Mouse (Mus musculus) forebrain, embryonic 14.5 days (tissue): Measurements from ENCODE around the gene Vcl. TPM values are rescaled to one million over a fixed set of nuclear protein-coding genes. Genes with fewer than 3 reads are reported as not detected.

ENCODE experiments used
- ATAC-seq: fragments of 200-750 bp; cut with Nextera tagmentation; 2 replicates; pipeline ENCODE4 v1.8.0; 2017; ENCODE audit warnings: mild to moderate bottlenecking, moderate library complexity
- DNase-seq: peaks from one replicate; pipeline ENCODE4 v3.0.0-alpha.2; 2015; ENCODE audit warnings: low spot score
- H3K27ac ChIP-seq: fragments of 300-500 bp; sonication (generic); 2 replicates; pipeline ENCODE4 v1.5.1; 2014; ENCODE audit warnings: low read depth, mild to moderate bottlenecking, control low read depth, low read length, moderate library complexity
- H3K27me3 ChIP-seq: fragments of 300-500 bp; sonication (generic); replicated peaks from 2 replicates; pipeline ENCODE4 v1.6.1; 2014; ENCODE audit warnings: low read length, control low read depth, mixed read lengths; ENCODE audit not compliant: control insufficient read depth, insufficient read depth
- H3K36me3 ChIP-seq: fragments of 300-500 bp; sonication (generic); 2 replicates; pipeline ENCODE4 v1.6.1; 2014; ENCODE audit warnings: low read length, control low read depth; ENCODE audit not compliant: control insufficient read depth, insufficient read depth
- H3K4me1 ChIP-seq: fragments of 300-500 bp; sonication (generic); 2 replicates; pipeline ENCODE4 v1.6.1; 2014; ENCODE audit warnings: antibody characterized with exemption, low read length, control low read depth; ENCODE audit not compliant: control insufficient read depth, insufficient read depth
- H3K4me2 ChIP-seq: fragments of 300-500 bp; sonication (generic); 2 replicates; pipeline ENCODE4 v1.6.1; 2014; ENCODE audit warnings: mild to moderate bottlenecking, control low read depth, low read length
- H3K4me3 ChIP-seq: fragments of 300-500 bp; sonication (generic); 2 replicates; pipeline ENCODE4 v1.5.1; 2014; ENCODE audit warnings: low read depth, low read length, control low read depth
- H3K9ac ChIP-seq: fragments of 300-500 bp; sonication (generic); 2 replicates; pipeline ENCODE4 v1.6.1; 2014; ENCODE audit warnings: mild to moderate bottlenecking, low read length, control low read depth, moderate library complexity
- H3K9me3 ChIP-seq: fragments of 300-500 bp; sonication (generic); replicated peaks from 2 replicates; pipeline ENCODE4 v1.6.1; 2016; ENCODE audit warnings: low read length, control low read depth, mixed read lengths; ENCODE audit not compliant: control insufficient read depth
- WGBS: fragments of 180-500 bp; shearing (Covaris S2); extraction: QIAGEN DNeasy Blood & Tissue Kit; methylation state at CpG from one replicate; pipeline ENCODE4 v1.1.7; 2014; 5-methylcytosine and 5-hydroxymethylcytosine counted together
- polyA plus RNA-seq: library from polyadenylated mRNA; unstranded; fragments of >200 nt; fragmentation: Nextera tagmentation; extraction: Ambion mirVana; gene quantifications from 2 replicates; pipeline ENCODE4 v1.2.1, GENCODE M21; 2014

Vcl gene
- polyA plus RNA-seq, 1 experiment from 2014 or later, result 8.4 TPM

- H3K9me3 ChIP-seq, result no peaks in the 10 kb centered on the region
- no peak overlapping the region for H3K27ac ChIP-seq
- no peak overlapping the region for H3K4me3 ChIP-seq
- no peaks in the 10 kb centered on the region for H3K27me3 ChIP-seq
- ATAC-seq (no peak), DNase-seq (no peak)
- H3K9ac ChIP-seq, result no peak overlapping the region
- H3K4me1 ChIP-seq, result no peaks in the 10 kb centered on the region
- H3K4me2 ChIP-seq, result no peak overlapping the region
- 91% methylated on average over 5 of the region's 5 CpGs for WGBS
- H3K36me3 ChIP-seq, result peaks cover 18% of the 10 kb centered on the region; the same call in 1 of the 2 replicates
Observed at GRCm38 (mm10) chr14:21017871-21018270, 88.7 kb downstream of the Vcl start.

- WGBS, result 36% methylated on average over 3 of the region's 3 CpGs
Observed at GRCm38 (mm10) chr14:21018977-21019376, 89.8 kb downstream of the Vcl start.

GRCm38 (mm10) chr14:21020435-21020834 is 91.2 kb downstream of the Vcl start:
- Histone ChIP-seq H3K27me3 (no peaks in the 10 kb centered on the region), H3K4me3 (no peak overlapping the region), H3K9me3 (no peaks in the 10 kb centered on the region), H3K4me2 (no peak overlapping the region), H3K4me1 (no peaks in the 10 kb centered on the region), H3K27ac (no peak overlapping the region), H3K9ac (no peak overlapping the region), H3K36me3 (peaks cover 27% of the 10 kb centered on the region; the same call in 1 of the 2 replicates)
- ATAC-seq (no peak), DNase-seq (no peak)
- WGBS, result 91% methylated on average over 8 of the region's 8 CpGs

More at GRCm38 (mm10) chr14:21018977-21019376, 89.8 kb downstream of the Vcl start:
- Histone ChIP-seq H3K9me3 (no peaks in the 10 kb centered on the region), H3K27me3 (no peaks in the 10 kb centered on the region), H3K27ac (no peak overlapping the region), H3K4me3 (no peak overlapping the region), H3K4me2 (no peak overlapping the region), H3K9ac (no peak overlapping the region), H3K36me3 (peaks cover 20% of the 10 kb centered on the region; the same call in 1 of the 2 replicates), H3K4me1 (no peaks in the 10 kb centered on the region)
- ATAC-seq, result peak; percentile 77; the same call in 1 of the 2 replicates
- peak; percentile 83 for DNase-seq

- Histone ChIP-seq H3K27me3 (no peaks in the 10 kb centered on the region), H3K9ac (no peak overlapping the region), H3K36me3 (peaks cover 51% of the 10 kb centered on the region), H3K4me3 (no peak overlapping the region), H3K4me2 (no peak overlapping the region), H3K9me3 (no peaks in the 10 kb centered on the region), H3K4me1 (no peaks in the 10 kb centered on the region), H3K27ac (no peak overlapping the region)
- ATAC-seq (no peak), DNase-seq (no peak)
Observed at GRCm38 (mm10) chr14:21027542-21027941, 98.3 kb downstream of the Vcl start.

- H3K36me3 ChIP-seq, result peaks cover 53% of the 10 kb centered on the region
- no peak overlapping the region for H3K27ac ChIP-seq
- WGBS, result 87% methylated on average over 11 of the region's 11 CpGs
- H3K4me2 ChIP-seq, result no peak overlapping the region
- no peak overlapping the region for H3K4me3 ChIP-seq
- no peaks in the 10 kb centered on the region for H3K4me1 ChIP-seq
- H3K9ac ChIP-seq, result no peak overlapping the region
- no peaks in the 10 kb centered on the region for H3K9me3 ChIP-seq
- H3K27me3 ChIP-seq, result no peaks in the 10 kb centered on the region
- no peak for ATAC-seq
- no peak for DNase-seq
Observed at GRCm38 (mm10) chr14:21029025-21029659, 99.9 kb downstream of the Vcl start.

- H3K36me3 ChIP-seq, result peaks cover 56% of the 10 kb centered on the region
- H3K27me3 ChIP-seq, result no peaks in the 10 kb centered on the region
- H3K4me3 ChIP-seq, result no peak overlapping the region
- DNase-seq (peak; percentile 38), ATAC-seq (no peak)
- no peak overlapping the region for H3K9ac ChIP-seq
- no peak overlapping the region for H3K27ac ChIP-seq
- H3K4me1 ChIP-seq, result no peaks in the 10 kb centered on the region
- H3K4me2 ChIP-seq, result no peak overlapping the region
- no peaks in the 10 kb centered on the region for H3K9me3 ChIP-seq
- WGBS, result 90% methylated on average over 6 of the region's 6 CpGs
Observed at GRCm38 (mm10) chr14:21031783-21032511, 102.7 kb downstream of the Vcl start.

GRCm38 (mm10) chr14:21034271-21034670 is 105.1 kb downstream of the Vcl start:
- H3K27me3 ChIP-seq, result no peaks in the 10 kb centered on the region
- H3K36me3 ChIP-seq, result peaks cover 63% of the 10 kb centered on the region
- H3K9ac ChIP-seq, result no peak overlapping the region
- no peak for DNase-seq
- ATAC-seq, result no peak
- no peak overlapping the region for H3K27ac ChIP-seq
- H3K9me3 ChIP-seq, result no peaks in the 10 kb centered on the region
- 90% methylated on average over 4 of the region's 4 CpGs for WGBS
- H3K4me1 ChIP-seq, result no peaks in the 10 kb centered on the region
- no peak overlapping the region for H3K4me2 ChIP-seq
- H3K4me3 ChIP-seq, result no peak overlapping the region

GRCm38 (mm10) chr14:21034791-21035190 is 105.6 kb downstream of the Vcl start:
- peaks cover 63% of the 10 kb centered on the region for H3K36me3 ChIP-seq
- H3K4me1 ChIP-seq, result no peaks in the 10 kb centered on the region
- 97% methylated on average over 3 of the region's 3 CpGs for WGBS
- ATAC-seq, result no peak
- no peak overlapping the region for H3K9ac ChIP-seq
- H3K27ac ChIP-seq, result no peak overlapping the region
- no peak overlapping the region for H3K4me3 ChIP-seq
- H3K27me3 ChIP-seq, result no peaks in the 10 kb centered on the region
- no peak overlapping the region for H3K4me2 ChIP-seq
- H3K9me3 ChIP-seq, result no peaks in the 10 kb centered on the region
- no peak for DNase-seq

GRCm38 (mm10) chr14:21039077-21039476 is 109.9 kb downstream of the Vcl start:
- Histone ChIP-seq H3K4me3 (no peak overlapping the region), H3K27ac (no peak overlapping the region), H3K9ac (no peak overlapping the region), H3K4me1 (no peaks in the 10 kb centered on the region), H3K27me3 (no peaks in the 10 kb centered on the region), H3K9me3 (no peaks in the 10 kb centered on the region), H3K36me3 (peaks cover 65% of the 10 kb centered on the region), H3K4me2 (no peak overlapping the region)
- 96% methylated on average over 12 of the region's 12 CpGs for WGBS
- DNase-seq (no peak), ATAC-seq (no peak)
